Mouse (Mus musculus): Measurements from ENCODE around the gene Adgrl3.

The Adgrl3 gene

DNA sequence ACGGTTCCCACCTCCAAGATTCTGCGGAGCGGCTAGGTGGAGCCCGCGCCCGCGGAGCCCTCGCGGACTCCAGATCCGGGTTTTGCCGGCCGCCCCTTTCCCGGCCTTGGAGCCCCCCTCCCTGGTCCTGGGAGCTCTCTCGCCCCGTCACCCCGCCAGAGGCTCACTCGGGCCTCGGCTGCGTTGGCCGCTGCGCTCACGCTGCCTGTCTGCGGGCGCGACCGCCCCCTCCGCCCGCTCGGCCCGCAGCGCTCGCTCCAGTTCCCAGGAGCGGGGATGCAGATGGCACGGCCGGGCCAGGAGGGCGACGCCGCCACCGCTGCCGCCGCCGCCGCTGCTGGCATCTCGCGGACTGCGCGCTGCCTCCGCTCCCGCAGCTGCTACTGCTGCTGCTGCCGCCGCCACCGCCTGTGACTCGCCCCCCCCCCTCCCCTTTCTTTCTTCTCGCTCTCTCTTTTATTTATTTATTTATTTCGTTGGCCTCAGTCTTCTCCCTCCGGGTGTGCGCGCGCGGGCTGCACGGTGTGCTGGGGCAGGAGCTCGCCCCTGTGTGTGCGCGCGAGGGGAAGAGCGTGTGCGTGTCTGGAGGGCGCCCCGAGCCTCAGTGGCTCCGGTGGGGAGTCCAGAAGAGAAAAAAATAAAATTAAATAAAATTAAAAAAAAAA lies at the start of gene Adgrl3:
TSS of gene Adgrl3 (plus strand) at position 549 of the 665 bp plus-strand sequence.
- in situ Hi-C loops (cut with MboI; ENCODE audit: low sequenced_read_pairs), result no loop called here

DNA sequence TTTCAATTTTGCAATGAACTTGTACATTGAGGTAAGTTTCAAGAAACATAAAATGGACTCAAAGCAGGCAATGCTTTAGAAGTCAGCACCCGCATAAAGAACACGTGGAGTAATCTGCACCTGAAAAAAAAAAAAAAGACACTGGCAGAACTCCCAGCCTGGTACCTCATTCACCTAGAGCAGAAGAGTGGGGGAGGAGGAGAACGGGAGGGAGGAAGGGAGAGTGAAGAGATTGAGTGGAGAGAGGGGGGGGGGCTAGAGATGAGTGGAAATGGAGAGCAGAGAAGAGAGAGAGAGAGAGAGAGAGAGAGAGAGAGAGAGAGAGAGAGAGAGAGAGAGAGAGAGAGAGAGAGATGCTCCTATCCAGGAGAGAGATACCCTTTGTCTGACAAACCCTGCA lies 772 bp upstream of the Adgrl3 start:
- in situ Hi-C loops (cut with MboI; ENCODE audit: low sequenced_read_pairs), result no loop called here

GRCm38 (mm10) chr5:81020281-81021005 lies 505 bp downstream of the Adgrl3 start:
- in situ Hi-C loops (cut with MboI; ENCODE audit: low sequenced_read_pairs), result no loop called here

GRCm38 (mm10) chr5:81021006-81021320 lies 1.0 kb downstream of the Adgrl3 start:
- in situ Hi-C loops (cut with MboI; ENCODE audit: low sequenced_read_pairs), result no loop called here

DNA sequence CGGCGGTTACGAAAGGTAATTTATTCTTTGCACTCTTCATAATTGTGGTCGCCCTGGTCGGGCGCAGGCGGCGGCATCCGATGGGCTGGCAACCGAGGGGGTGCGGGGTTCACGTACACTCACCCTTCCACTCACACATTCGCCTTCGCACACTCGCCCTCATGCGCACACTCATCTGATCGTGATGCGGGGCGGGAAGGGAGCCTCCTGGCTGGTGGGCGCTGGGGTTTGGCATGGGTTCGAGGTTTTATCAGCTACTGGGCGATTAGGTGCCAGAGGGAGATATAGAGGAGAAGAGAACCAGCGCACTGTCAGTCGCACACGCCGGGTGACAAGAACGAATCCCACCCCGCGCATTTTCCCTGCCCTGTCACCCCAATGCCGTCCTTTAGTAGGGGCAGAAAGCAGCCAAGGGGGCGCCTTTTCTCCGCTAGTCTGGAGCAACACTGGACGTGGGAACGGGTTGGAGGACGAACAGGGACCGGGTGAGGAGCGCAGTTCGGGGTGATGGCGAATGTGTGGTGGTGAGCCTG lies 1.5 kb downstream of the Adgrl3 start:
- in situ Hi-C loops (cut with MboI; ENCODE audit: low sequenced_read_pairs), result no loop called here

DNA sequence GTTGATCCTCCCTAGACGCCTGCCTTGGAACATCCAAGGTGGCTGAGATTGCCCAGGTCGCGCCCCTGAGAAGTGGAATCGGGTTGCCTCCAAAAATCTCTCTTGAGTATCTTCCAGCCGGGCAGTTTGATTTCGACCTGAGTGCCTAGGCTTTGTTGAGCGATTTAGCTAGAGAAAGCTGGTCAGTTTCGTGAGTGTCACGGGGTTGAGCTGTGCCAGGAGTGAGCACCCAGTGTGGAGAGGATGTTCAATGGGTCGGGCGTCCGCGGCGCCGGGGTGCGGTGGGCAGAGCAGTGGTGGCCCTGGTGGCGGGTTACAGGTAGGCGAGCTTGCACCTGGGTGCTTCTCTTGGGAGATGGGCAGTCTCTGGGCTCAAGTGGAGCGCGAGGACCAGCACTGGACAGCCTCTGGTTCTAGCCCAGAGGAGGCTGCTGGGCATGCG lies 1.9 kb downstream of the Adgrl3 start:
- in situ Hi-C loops (cut with MboI; ENCODE audit: low sequenced_read_pairs), result no loop called here

- in situ Hi-C loops (cut with MboI; ENCODE audit: low sequenced_read_pairs), result no loop called here
These were observed 2.6 kb downstream of the Adgrl3 start for GRCm38 (mm10) chr5:81022306-81023071.

DNA sequence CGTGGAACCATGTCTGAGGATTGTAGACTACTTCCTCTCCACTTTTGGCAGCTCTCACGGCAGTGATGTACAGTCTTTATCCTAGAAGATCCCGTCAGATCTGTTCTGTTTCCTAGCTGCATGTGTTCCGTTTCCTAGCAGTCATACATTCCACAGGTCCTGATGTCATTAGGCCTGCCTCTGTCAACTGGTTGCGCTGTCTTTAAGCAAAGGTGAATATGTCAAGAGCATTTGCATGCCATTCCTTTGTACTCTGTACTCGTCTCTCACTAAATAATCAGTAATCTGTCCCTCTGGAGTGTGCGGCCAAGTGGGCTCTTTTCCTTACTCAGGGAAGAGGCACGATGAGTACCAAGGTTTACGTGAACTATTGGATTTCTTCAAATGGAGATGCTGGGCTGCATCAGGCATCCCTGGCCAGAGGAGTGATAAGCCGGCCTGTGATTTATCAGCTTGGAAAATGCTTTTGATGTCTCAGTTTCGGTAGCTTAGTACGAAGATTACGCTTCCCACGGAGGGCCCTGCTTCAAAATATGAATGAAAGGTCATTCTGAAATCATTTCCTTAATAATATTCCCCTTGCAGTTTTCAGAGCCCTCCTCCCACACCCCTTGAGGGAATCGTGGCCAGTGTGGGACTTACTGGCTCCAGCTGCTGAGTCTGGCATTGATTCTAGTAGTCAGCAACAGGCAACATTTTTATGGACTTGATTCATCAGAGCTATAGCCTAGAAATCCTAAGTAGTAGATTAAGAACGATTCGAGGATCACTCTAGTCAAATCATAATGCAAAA lies 4.2 kb downstream of the Adgrl3 start:
- in situ Hi-C loops (cut with MboI; ENCODE audit: low sequenced_read_pairs), result no loop called here

DNA sequence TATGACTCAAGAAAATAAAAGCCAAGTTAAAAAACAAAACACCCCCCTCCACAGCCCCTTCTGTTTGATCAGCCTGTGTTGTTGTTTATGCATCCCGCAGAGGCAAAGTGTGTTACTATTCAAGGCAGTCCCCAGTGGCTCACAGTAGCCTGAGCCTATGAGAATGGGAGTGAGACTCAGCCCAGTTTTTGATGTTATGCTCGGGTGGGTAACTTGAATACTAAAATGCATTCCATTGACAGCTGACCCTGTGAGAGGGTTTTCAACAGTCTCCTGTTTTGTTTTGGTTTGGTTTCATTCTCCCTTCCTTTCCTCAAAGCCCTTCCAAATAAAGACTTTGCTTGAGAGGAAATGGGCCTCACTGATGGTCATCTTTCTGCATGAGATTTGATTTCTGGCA lies 8.9 kb downstream of the Adgrl3 start:
- in situ Hi-C loops (cut with MboI; ENCODE audit: low sequenced_read_pairs), result no loop called here

DNA sequence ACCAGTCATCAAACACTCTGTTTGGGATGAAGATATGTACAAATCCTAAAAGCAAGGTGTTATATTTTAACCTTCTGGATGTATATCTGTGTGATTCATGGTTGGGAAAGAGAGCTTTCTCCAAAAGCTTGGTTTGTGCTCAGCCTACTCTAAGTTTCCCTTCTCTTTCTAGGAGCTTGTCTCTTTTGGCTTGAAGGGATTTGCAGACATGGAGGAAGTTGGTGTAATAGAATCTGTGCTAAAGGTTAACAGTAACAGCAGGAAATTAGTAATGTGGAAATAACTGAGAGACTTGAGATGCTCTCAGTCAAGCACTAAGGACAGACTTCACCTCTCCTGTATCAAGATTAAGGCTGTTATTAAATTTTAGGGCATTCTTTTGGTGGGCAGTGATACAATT lies 17.2 kb downstream of the Adgrl3 start:
- in situ Hi-C loops (cut with MboI; ENCODE audit: low sequenced_read_pairs), result no loop called here

GRCm38 (mm10) chr5:81043875-81044274 lies 23.9 kb downstream of the Adgrl3 start:
- in situ Hi-C loops (cut with MboI; ENCODE audit: low sequenced_read_pairs), result no loop called here

DNA sequence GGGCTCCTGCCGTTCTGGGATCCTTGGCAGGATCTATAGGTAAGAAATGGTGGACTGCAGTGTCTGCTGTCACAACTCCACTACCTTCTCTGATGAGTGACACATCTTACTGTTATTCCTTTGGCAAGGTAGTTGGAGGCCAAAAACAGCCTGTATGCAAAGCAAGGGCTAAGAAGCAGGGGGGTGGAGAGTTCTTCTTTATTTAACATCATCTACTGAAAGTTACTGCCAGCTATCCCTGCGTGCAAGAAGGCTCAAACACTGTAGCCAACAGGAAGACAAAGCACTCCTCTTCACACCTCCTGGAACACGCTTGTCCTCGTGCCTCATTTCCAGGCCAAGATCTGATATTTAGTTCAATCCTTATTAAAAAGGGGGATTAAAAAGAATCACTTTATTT lies 26.2 kb downstream of the Adgrl3 start:
- in situ Hi-C loops (cut with MboI; ENCODE audit: low sequenced_read_pairs), result no loop called here

DNA sequence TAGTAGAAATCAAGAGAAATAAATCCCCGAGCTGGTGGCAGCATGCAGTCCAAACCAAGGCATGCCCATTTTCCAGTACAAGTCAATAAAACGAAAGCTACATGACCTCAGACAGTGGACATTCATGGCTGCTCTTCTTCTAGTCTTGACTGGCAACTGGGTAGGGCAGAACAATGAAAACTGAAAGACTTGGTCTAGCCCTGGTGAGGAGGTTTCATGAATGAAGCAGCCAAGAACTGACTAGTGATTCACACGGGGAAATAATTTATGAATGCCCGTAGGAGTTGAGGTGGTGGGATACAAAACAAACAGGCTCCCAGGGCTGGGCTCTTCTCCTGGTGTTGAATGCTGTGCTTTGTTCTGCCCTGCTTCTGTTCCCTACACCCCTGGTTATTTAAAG lies 34.7 kb downstream of the Adgrl3 start:
- in situ Hi-C loops (cut with MboI; ENCODE audit: low sequenced_read_pairs), result no loop called here

DNA sequence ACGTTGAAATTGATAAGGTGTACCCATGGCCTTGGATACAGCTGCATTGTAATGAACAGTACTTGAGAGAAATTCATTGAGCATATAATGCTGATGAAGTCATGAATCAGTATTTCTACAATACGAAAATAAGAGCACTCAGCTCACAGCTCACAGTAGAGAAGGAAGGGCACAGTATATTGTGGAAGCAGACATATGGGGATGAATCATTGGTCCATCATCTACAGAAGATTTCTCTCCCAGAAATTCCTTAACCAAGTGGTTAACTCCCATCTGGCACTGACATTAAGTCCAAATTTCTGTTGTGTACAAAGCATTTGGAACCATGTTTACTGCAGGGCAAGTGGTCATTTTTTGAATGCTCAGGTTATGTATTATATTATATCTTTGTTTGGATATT lies 35.3 kb downstream of the Adgrl3 start:
- in situ Hi-C loops (cut with MboI; ENCODE audit: low sequenced_read_pairs), result no loop called here

GRCm38 (mm10) chr5:81058122-81058521 lies 38.2 kb downstream of the Adgrl3 start:
- in situ Hi-C loops (cut with MboI; ENCODE audit: low sequenced_read_pairs), result no loop called here

DNA sequence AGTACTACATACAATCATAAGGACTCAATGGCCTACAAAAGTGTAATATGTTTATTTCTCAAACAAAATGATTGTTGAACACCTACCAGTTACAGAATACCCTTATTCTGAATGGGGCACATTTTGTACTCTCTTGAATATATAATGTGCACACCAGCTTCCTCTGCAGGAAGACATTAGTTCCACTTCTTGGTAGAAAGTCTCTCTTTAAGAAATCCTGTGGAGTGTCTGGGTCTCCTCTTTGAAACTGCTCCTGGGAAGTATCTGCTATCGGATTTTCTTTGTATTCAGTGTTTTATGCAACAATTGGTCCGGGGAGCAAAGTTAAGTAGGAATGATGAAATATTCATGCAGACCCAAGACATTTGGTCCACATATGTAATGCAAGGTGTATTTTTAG lies 41.0 kb downstream of the Adgrl3 start:
- in situ Hi-C loops (cut with MboI; ENCODE audit: low sequenced_read_pairs), result no loop called here

GRCm38 (mm10) chr5:81061386-81061785 lies 41.4 kb downstream of the Adgrl3 start:
- in situ Hi-C loops (cut with MboI; ENCODE audit: low sequenced_read_pairs), result no loop called here

DNA sequence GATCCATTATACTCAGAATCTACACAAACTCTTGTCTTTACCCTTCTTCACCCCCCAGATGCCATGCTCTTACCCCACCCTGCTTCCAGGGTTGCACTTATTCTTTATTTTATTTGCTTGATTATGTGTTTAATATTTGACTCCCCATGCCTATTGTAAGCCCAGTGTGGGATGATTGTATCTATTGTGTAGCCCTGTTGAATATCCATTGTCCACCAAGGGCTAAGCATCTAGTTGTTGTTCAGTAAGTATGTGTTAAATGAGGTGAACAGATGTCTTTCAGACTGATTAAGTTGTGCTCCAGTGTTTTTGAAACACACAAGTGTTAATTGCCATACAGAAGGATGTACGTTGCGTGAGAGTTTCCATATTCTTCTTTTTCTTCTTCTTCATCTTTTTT lies 44.1 kb downstream of the Adgrl3 start:
- in situ Hi-C loops (cut with MboI; ENCODE audit: low sequenced_read_pairs), result no loop called here

- in situ Hi-C loops (cut with MboI; ENCODE audit: low sequenced_read_pairs), result no loop called here
These were observed 48.2 kb downstream of the Adgrl3 start for GRCm38 (mm10) chr5:81068173-81068572.

DNA sequence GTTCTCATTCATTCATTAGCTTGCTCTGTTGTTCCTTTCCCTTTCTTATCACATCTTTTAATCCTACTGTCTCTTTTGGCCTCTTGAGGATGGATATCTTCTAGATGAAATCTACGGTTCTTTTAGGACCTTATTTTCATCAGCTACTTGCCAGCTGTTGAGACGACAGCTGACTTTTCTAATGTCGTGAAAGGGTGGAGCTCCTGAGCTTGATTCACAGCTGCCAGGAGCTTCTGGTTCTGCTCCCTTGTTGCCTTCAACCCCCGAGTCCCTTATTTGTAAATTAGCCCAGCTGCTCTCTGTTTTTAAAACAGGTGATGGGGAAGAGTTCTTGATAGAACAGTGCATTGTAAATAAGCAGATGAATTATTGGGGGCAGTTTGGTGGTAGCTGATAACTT lies 48.9 kb downstream of the Adgrl3 start:
- in situ Hi-C loops (cut with MboI; ENCODE audit: low sequenced_read_pairs), result no loop called here

- in situ Hi-C loops (cut with MboI; ENCODE audit: low sequenced_read_pairs), result no loop called here
These were observed 53.0 kb downstream of the Adgrl3 start for GRCm38 (mm10) chr5:81072888-81073287.

Data from CH12F3 (cell line).